Mouse (Mus musculus): ENCODE measurements around the gene Nfkb1. TPM values are rescaled to one million over a fixed set of nuclear protein-coding genes. Genes with fewer than 3 reads are reported as not detected.

The Nfkb1 gene
- polyA plus RNA-seq, 3 experiments from 2014 or later, result 95.7 to 123 (median 121) TPM

- no peak for ATAC-seq
Measured at GRCm38 (mm10) chr3:135629830-135630355, 61.5 kb downstream of the Nfkb1 start.

- ATAC-seq, result no peak
Measured at GRCm38 (mm10) chr3:135628706-135629169, 62.6 kb downstream of the Nfkb1 start.

GRCm38 (mm10) chr3:135628000-135628705 lies 63.2 kb downstream of the Nfkb1 start:
- no peak for ATAC-seq

- no peak for ATAC-seq
Measured at GRCm38 (mm10) chr3:135625290-135625689, 66.1 kb downstream of the Nfkb1 start.

- no peak for ATAC-seq
Measured at GRCm38 (mm10) chr3:135616730-135617129, 74.6 kb downstream of the Nfkb1 start.

- ATAC-seq, result no peak
Measured at GRCm38 (mm10) chr3:135614376-135614775, 77.0 kb downstream of the Nfkb1 start.

- peak; percentile 80 for ATAC-seq
Measured at GRCm38 (mm10) chr3:135610221-135610620, 81.1 kb downstream of the Nfkb1 start.

GRCm38 (mm10) chr3:135607660-135608473 lies 83.5 kb downstream of the Nfkb1 start:
- peak; percentile 12 for ATAC-seq

GRCm38 (mm10) chr3:135607021-135607420 lies 84.3 kb downstream of the Nfkb1 start:
- peak; percentile 30 for ATAC-seq

GRCm38 (mm10) chr3:135606592-135606991 lies 84.8 kb downstream of the Nfkb1 start:
- ATAC-seq, result no peak

GRCm38 (mm10) chr3:135605474-135605873 lies 85.9 kb downstream of the Nfkb1 start:
- no peak for ATAC-seq

GRCm38 (mm10) chr3:135604626-135605417 lies 86.5 kb downstream of the Nfkb1 start:
- peak; percentile 65 for ATAC-seq

- ATAC-seq, result peak; percentile 59
Measured at GRCm38 (mm10) chr3:135602731-135603130, 88.6 kb downstream of the Nfkb1 start.

GRCm38 (mm10) chr3:135598355-135598754 lies 93.0 kb downstream of the Nfkb1 start:
- no peak for ATAC-seq

- no peak for ATAC-seq
Measured at GRCm38 (mm10) chr3:135597014-135597413, 94.3 kb downstream of the Nfkb1 start.

GRCm38 (mm10) chr3:135594238-135594917 lies 97.0 kb downstream of the Nfkb1 start:
- peak; percentile 87 for ATAC-seq

- ATAC-seq, result no peak
Measured at GRCm38 (mm10) chr3:135592011-135592410, 99.3 kb downstream of the Nfkb1 start.

- no peak for ATAC-seq
Measured at GRCm38 (mm10) chr3:135591376-135591775, 100.0 kb downstream of the Nfkb1 start.

- ATAC-seq, result no peak
Measured at GRCm38 (mm10) chr3:135590471-135590870, 100.9 kb downstream of the Nfkb1 start.

- no peak for ATAC-seq
Measured at GRCm38 (mm10) chr3:135586471-135586880, 104.9 kb downstream of the Nfkb1 start.

GRCm38 (mm10) chr3:135586060-135586459 lies 105.3 kb downstream of the Nfkb1 start:
- ATAC-seq, result no peak

GRCm38 (mm10) chr3:135585482-135585881 lies 105.9 kb downstream of the Nfkb1 start:
- no peak for ATAC-seq
